Mouse (Mus musculus) ES-Bruce4 (cell line): ENCODE measurements at regions not wholly inside any gene's neighbourhood (a gene's known extent, or its start where the extent isn't known, plus 50 kb on each side); places are given as distances from the start of the nearest gene placed in this dataset.

Experiments
- H3K27ac ChIP-seq: 2 replicates; pipeline ENCODE4 v1.5.1; 2012; ENCODE audit warnings: low read length, inconsistent platforms; ENCODE audit not compliant: insufficient read depth
- H3K27me3 ChIP-seq: 2 replicates; pipeline ENCODE4 v1.6.1; 2012; ENCODE audit warnings: mild to moderate bottlenecking, low read length, inconsistent platforms; ENCODE audit not compliant: control insufficient read depth, poor library complexity, insufficient read depth, severe bottlenecking
- H3K36me3 ChIP-seq: 2 replicates; pipeline ENCODE4 v1.6.1; 2012; ENCODE audit warnings: inconsistent platforms, mild to moderate bottlenecking, low read length, moderate library complexity; ENCODE audit not compliant: control insufficient read depth, poor library complexity, insufficient read depth, severe bottlenecking
- H3K4me1 ChIP-seq: one replicate; pipeline ENCODE4 v1.8.1; 2011; ENCODE audit warnings: low read length; ENCODE audit not compliant: control insufficient read depth, insufficient read depth
- H3K4me3 ChIP-seq: 2 replicates; pipeline ENCODE4 v1.5.1; 2011; ENCODE audit warnings: low read depth, mild to moderate bottlenecking, low read length
- H3K9ac ChIP-seq: 2 replicates; pipeline ENCODE4 v1.6.1; 2012; ENCODE audit warnings: low read depth, mild to moderate bottlenecking, inconsistent platforms; ENCODE audit not compliant: poor library complexity, severe bottlenecking
- H3K9me3 ChIP-seq: replicated peaks from 2 replicates; pipeline ENCODE4 v1.6.1; 2012; ENCODE audit warnings: mild to moderate bottlenecking, low read length, inconsistent platforms; ENCODE audit not compliant: control insufficient read depth, poor library complexity, insufficient read depth, severe bottlenecking
- CTCF ChIP-seq: IDR thresholded peaks from one replicate; pipeline ENCODE4 v1.8.1; 2011; ENCODE audit warnings: low read depth, low read length
- EP300 ChIP-seq: IDR thresholded peaks from 2 replicates; pipeline ENCODE4 v1.6.1; 2011; ENCODE audit warnings: low read depth, low read length; ENCODE audit not compliant: insufficient read depth
- POLR2A ChIP-seq: IDR thresholded peaks from one replicate; pipeline ENCODE4 v1.8.1; 2011; ENCODE audit warnings: low read length; ENCODE audit not compliant: insufficient read depth

DNA sequence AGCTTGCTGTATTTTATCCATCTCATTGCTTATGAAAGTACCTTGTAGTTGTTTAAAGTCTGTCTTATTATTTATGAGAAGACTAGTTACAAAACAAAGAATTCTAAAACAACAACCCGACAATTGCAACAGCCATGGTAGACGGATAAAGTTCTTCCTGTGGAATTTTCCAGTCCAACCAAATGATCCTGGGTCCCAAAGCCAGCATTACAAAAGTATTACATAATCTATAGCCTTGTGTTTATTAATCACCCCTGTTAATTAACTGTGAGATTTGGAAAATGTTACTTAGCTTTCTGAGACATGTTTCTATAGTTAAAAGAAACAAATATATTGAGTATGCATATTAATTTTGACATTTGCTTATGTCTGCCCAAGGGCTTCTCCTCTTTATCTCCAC is 236.9 kb downstream of the Wnt5a start:
- Histone ChIP-seq H3K4me1 (no peaks in the 10 kb centered on the region), H3K27me3 (no peaks in the 10 kb centered on the region), H3K36me3 (no peaks in the 10 kb centered on the region), H3K9me3 (no peaks in the 10 kb centered on the region), H3K27ac (no peak overlapping the region), H3K9ac (no peak overlapping the region), H3K4me3 (no peak overlapping the region)
- TF ChIP-seq EP300 (no peak), POLR2A (no peak), CTCF (no peak)

DNA sequence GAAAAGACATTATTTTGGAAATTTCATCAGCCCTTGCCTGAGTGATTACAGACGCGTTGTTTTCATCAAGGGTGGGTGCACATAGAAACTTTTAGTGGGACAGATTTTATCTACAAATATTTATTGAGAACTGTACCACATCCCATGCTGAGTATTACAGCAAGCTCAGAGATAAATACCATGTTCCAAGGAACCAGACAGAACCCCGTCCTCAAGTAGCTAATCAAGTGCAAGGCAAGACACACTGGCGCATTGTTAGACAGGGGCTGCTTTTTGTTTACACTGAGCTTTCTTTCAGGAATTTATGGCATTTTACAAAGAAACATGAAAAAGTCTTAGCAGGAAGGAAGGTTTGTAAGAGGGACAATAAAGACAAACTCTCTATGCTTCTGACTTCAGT is 239.1 kb downstream of the Wnt5a start:
- no peaks in the 10 kb centered on the region for H3K36me3 ChIP-seq
- H3K27me3 ChIP-seq = no peaks in the 10 kb centered on the region
- H3K4me3 ChIP-seq = no peak overlapping the region
- no peaks in the 10 kb centered on the region for H3K9me3 ChIP-seq
- H3K4me1 ChIP-seq = no peaks in the 10 kb centered on the region
- no peak overlapping the region for H3K9ac ChIP-seq
- no peak overlapping the region for H3K27ac ChIP-seq
- no peak for TF ChIP-seq EP300
- no peak for TF ChIP-seq CTCF
- TF ChIP-seq POLR2A = no peak

DNA sequence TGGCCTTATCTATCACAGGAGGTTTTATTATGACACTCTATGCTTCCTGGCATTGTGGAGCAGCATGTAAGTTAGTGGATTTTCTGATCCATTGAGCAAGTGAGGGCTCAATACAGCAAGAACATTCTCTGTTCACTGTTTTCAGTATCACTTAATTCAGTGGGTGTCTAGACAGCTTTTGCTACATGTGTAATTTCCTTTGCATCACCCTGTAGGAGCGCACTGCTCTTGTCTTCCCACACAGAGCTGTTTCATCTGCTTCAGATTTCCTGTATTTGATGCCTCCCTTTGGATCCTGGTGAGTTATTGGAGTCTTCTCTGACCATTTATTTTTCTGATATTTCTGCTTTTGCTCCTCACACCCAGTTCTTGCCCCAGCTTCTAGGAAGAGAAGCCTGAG is 245.8 kb downstream of the Wnt5a start:
- no peaks in the 10 kb centered on the region for H3K36me3 ChIP-seq
- H3K27me3 ChIP-seq = no peaks in the 10 kb centered on the region
- no peaks in the 10 kb centered on the region for H3K9me3 ChIP-seq
- TF ChIP-seq POLR2A (no peak), EP300 (no peak), CTCF (no peak)
- no peak overlapping the region for H3K9ac ChIP-seq
- H3K27ac ChIP-seq = no peak overlapping the region
- no peaks in the 10 kb centered on the region for H3K4me1 ChIP-seq
- H3K4me3 ChIP-seq = no peak overlapping the region

GRCm38 (mm10) chr14:28765201-28765600 is 252.8 kb upstream of the Lrtm1 start:
- Histone ChIP-seq H3K4me1 (no peaks in the 10 kb centered on the region), H3K9me3 (no peaks in the 10 kb centered on the region), H3K4me3 (no peak overlapping the region), H3K9ac (no peak overlapping the region), H3K36me3 (no peaks in the 10 kb centered on the region), H3K27me3 (no peaks in the 10 kb centered on the region), H3K27ac (no peak overlapping the region)
- TF ChIP-seq POLR2A (no peak), CTCF (no peak), EP300 (no peak)

GRCm38 (mm10) chr14:28773068-28773467 is 244.9 kb upstream of the Lrtm1 start:
- Histone ChIP-seq H3K9ac (no peak overlapping the region), H3K36me3 (no peaks in the 10 kb centered on the region), H3K4me3 (no peak overlapping the region), H3K9me3 (no peaks in the 10 kb centered on the region), H3K4me1 (no peaks in the 10 kb centered on the region), H3K27ac (no peak overlapping the region), H3K27me3 (no peaks in the 10 kb centered on the region; the same call in 1 of the 2 replicates)
- TF ChIP-seq POLR2A (no peak), CTCF (no peak), EP300 (no peak)

GRCm38 (mm10) chr14:28775686-28776085 is 242.3 kb upstream of the Lrtm1 start:
- Histone ChIP-seq H3K4me3 (no peak overlapping the region), H3K27ac (no peak overlapping the region), H3K9me3 (no peaks in the 10 kb centered on the region), H3K4me1 (no peaks in the 10 kb centered on the region), H3K27me3 (no peaks in the 10 kb centered on the region; the same call in 1 of the 2 replicates), H3K36me3 (no peaks in the 10 kb centered on the region), H3K9ac (no peak overlapping the region)
- no peak for TF ChIP-seq CTCF
- no peak for TF ChIP-seq EP300
- TF ChIP-seq POLR2A = no peak

GRCm38 (mm10) chr14:28777791-28778190 is 240.2 kb upstream of the Lrtm1 start:
- no peak overlapping the region for H3K9ac ChIP-seq
- H3K9me3 ChIP-seq = no peaks in the 10 kb centered on the region
- no peaks in the 10 kb centered on the region; the same call in 1 of the 2 replicates for H3K27me3 ChIP-seq
- H3K36me3 ChIP-seq = no peaks in the 10 kb centered on the region
- H3K4me3 ChIP-seq = no peak overlapping the region
- no peaks in the 10 kb centered on the region for H3K4me1 ChIP-seq
- no peak overlapping the region for H3K27ac ChIP-seq
- no peak for TF ChIP-seq CTCF
- no peak for TF ChIP-seq POLR2A
- no peak for TF ChIP-seq EP300
